Mouse (Mus musculus) frontal cortex, postnatal 14 days (tissue): Measurements from ENCODE around the gene Cpa1.

Source experiments
- DNase-seq, 2 experiments: peaks; one replicate each; pipeline ENCODE4 v3.0.0; 2022; ENCODE audit warnings: low spot score in 2 of 2

Cpa1 gene

DNA sequence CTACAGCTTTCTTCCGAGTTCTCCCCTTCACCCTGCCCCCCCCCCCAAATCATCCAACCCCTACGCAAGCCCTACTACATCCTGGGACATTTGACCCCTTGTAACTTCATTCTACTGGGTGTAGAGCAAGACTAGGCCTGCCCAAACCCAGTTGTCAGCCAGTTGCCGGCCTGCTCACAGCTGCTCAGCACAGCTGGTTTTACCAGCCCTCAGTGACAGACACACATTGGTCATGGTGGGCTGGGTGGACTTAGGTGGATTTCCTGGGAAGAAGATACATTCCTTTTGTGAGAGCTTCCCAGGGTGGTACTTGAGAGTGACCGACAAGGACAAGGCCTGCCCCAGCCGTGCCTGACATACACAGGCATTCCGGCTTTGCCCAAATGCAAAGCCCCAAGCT is 18.0 kb upstream of the Cpa1 start:
- no peak for DNase-seq

DNA sequence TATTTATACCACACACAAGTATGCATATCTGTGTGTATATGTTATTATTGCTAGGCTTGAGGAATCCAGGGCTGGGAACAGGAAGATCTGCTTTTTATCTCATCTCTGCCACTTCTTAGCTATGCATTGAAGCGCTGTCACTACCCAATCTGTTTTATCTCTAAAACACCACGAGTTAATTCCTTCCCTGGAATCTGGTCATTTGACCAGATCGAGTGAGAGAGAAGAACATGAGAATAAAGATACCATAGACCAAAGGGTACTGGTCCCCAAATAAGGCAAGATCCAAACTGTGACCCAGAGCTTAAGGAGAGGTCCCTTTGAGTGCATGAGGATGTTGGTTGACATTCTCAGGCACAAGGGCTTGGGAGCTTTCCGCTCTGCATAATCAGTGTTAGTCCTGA is 17.0 kb upstream of the Cpa1 start:
- DNase-seq, result no peak

DNA sequence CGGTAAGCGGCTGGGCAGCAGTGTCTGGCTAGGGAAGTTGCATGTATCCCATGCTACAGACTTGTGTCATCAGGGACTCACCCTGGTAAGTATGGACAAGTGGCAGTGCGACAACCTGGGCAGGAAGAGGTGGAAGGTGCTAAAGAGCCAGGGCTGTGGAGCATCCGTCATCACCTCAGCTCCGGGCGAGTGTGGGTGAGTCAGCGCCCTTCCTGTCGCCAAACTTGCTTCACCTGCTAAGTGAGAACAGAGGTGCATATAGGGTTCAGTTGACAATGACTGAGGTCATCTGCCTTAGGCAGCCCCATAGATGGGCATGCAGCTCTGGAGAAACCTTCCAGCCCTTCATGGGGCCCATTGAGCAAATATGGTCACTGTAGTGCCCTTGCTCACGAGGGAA is 14.3 kb upstream of the Cpa1 start:
- no peak for DNase-seq

DNA sequence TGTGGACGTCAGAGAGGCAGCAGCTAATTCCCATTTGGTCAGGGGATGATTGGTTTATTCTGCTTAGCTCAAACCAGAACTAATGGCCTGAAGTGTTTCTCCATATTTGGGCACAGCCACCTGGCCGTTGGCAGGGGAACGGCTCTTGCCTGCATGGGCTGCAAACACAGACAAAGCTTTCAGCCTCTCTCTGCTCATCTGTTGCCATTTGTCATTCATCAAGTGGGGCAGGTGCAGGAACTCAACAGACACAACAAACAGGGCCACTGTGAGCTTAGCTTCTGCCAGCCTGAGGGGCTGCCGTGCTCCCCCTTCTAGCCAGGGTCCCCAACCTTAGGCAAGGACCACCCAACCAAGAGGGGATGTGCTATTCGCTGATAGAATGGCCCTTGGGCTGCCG is 10.9 kb upstream of the Cpa1 start:
- no peak for DNase-seq

DNA sequence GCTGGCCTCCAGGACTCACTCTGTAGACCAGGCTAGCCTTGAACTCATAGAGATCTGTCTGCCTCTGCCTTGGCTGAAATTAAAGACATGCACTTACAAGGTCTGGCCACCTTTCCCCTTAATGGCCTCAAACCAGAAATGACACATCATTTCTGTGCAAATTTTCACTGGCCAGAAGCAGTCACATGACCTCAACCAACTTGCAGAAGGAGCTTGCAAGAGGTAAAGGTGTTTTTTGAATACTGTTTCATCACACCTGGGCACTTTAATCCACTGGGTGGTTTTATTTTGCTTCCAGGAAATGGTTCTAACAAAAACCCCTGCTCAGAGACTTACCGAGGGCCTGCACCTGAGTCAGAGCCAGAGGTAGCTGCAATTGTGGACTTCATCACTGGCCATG is 9.0 kb upstream of the Cpa1 start:
- DNase-seq, result no peak

DNA sequence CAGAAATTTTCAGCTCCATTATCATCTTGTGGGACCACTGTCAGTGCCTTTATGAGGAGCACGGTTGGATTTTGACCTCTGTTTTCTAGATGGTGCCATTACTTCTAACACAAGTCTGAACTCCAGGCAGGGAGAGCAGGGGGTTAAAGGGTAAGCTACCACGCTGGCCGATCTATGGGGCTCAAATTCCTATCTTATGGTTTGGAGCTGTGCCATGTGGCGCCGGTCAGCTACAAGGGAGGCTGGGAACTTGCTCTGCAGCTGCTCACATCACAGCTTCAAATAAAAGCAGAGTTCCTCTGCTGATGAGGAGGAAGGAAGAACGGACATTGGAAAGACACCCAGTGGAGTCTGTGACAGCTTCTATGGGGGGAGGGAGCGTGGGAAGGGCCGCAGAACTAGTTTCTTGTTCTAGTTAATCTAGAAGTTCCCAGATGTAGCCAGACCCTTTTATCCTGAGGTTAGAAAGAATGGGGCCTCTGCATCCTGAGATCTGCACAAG is 3.6 kb upstream of the Cpa1 start:
- DNase-seq, result no peak

DNA sequence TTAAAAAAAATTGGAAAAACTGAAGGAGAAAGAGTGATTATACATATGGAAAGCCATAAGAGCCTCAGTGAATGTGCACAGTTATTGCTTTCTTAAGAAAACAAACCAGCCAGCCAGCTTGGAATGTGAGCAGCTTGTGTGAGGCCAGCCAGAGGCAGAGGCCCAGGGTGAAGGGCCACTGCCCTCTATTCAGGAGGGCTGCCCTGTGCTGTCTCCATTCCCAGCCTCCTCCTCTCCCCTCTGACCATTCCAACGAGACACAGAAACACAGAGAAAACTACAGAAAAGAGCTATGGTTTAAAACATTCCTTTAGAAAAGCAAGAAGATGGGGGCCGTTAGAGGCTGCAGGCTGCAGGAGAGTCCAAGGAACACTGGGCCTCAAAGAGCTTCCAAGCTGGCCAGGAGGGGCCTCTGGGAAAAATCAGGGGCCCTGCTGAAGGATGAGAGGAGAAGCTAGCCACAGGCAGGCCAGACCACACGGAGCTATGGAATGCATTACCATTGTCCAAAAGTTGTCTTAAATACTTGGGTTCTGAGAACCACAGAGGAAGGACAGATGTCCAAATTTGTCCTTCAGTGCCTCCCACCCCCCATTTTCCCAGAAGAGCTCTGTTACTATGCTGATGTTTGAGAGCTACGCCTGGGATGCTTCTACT is 2.7 kb upstream of the Cpa1 start:
- DNase-seq, result no peak

DNA sequence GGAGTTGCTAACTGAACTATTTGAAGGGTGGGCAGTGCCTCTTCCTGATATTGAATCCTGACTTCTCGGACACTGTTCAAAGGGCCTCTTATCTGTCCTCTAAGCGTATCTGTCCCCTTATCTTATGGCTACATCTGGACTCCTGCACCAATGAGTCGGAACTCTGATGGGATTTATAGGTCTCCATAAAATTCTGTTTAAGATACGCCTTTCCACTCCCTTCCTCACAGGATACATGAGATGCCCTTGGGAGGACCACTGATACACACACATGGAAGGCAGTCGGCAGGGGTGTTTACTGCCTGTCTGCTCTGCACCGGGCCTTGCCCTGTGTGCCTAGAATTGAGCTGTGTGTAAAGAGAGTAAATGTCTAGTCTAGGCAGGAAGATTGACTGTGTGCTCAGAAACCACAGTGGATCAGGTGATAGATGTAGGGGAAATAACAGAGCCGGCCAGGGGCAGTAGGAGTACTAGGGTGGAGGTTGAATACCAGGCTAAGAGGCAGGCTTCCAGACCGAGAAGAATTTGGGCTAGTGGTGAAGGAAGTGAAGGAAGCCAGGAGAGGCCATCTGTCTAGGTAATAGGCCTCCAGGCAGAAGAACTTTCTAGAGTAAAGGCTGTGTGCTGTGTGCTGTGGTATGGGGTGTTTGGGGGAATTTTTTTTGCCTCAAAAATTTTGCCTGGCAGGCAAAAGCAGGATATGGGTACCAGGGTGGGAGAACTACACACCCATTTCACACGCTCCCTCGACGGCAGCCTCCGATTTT is 4.9 kb downstream of the Cpa1 start:
- no peak for DNase-seq

DNA sequence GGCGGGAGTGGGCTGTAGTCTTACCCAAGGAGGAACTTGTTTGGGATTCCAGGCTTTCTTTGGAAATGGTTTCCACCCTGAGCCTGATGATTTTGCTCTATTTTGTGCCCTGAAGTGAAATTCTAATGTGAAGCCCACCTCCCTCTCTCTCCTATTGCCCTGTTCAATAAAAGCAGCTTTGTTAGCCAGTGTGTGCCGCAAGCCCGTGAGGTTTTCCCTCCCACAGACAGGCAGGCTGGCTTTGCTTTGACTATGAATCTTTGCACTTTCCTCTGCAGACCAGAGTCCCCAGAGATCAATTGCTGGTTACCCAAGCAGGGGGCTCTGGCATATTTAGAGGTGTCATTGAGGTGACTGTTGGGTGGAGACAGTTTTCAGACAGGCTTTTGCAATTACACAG is 5.4 kb downstream of the Cpa1 start:
- DNase-seq, result no peak

DNA sequence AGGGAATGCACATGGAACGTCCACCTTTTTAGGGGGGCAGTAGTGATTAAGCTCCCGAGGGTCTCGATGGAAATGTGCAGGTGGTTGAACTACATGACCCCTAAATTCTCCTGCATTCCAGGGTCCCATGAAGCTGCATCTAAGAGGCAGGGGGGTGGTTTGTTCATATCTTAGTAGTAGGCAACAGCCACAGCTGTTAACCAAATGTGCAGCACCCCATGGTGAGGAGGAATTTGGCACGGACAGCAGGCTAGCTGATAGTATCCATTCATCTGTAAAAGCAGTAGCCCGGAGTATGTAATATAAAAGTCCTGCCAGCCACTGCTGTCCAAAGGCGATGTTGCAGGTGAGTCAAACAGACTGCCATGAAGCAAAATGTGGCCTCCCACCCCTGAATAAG is 6.4 kb downstream of the Cpa1 start:
- no peak for DNase-seq

DNA sequence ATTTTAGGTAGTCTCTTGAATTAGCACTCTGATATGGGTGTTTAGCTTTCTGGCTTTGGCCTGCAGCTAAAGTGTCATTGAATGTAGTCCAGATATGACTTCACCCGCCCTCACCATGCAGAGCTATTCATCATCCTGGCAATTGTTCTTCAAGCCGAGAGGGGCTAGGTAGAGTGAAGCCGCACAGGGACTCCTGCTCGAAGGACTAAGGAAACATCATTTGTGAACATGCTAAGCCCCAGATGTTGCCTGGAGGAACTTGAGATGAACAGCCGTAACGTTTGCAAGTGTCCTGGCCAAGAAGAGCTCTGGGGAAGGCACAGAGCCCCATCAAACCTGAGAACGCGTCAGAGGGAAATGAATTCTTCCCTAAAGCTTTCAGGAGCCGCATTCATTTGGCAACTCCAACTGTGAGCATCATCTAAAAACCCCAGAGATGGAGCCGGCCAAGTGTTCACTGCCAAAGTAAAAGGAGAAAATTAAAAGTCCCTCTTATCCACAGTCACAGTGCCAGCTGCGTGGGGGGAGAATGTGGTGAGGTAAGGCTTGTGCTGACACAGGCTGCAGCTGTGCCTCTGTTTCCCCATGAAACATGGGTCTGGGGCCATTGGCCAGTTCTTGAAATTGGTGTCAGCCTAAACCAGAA is 10.8 kb downstream of the Cpa1 start:
- DNase-seq, result no peak

DNA sequence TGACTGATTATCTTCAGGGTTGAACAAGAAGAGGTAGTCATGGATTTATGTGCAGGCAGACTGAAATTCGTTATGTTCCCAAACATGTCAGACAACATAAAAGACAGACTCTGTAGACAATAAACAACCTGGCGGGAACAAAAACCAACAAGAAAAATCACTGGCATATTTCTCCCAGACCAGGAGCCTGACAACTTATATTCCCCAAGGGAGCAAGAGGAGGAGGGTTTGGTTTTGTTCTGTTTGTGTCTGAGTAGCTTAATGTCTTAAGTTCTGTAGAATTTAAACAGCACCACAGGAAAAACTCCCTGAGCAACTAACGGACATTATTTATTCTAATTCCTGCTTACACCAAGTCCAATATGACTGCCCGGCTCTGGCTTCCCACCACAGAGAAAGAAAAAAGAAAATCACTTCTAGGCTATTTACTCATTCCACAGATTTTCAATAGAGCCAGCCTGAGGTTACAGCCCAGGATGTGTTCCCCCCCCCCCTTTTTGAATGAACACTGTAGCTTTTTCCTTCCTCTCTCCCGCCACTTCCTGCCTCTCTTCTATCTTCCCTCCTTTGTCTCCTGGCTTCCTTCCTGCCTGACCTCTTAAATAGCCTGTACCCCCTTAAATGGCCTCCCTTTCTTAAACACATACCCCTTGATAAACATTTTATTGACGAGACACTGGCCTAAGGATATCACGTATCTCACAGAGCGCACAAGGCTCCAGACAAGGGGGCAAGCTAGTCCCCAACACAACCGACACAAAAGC is 13.6 kb downstream of the Cpa1 start:
- no peak for DNase-seq

DNA sequence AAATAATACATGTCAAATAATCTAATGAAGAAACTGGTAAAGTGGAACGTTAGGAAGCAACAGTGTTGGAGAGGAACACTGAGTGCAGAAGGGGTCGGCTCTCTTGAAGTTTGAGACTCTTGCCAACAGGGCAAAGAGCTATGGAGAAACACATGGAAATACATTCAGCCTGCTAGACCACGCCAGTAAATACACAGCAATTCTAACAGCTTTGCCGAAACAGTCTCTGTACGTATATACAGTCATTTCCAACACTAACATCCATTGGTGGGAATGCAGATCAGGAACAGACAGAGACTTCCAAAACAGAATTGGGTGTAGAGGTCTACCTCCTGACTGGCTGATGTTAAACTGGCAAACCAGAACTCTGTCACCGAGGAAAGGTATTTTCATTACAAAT is 14.5 kb downstream of the Cpa1 start:
- no peak for DNase-seq

DNA sequence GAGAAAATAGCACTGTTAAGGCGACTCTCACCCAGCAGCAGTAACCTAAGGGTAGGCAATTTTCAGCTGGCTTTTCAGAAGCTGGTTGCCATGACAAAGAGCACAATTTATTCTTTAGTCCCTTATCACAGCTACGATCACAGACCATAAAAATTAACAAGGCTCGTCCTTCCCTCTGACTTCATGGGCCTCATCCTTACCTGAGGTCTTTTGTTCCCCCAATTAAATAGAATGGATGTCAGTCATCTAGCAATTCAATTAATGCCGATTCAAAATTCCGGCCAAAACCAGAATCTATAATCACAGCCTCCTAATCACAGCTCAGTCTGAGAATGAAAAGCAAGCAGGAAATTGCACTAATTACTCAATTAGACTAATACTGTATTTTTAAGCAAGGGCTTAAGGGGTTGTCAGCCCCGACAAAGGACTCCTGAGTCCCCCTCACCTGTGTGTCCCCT is 15.4 kb downstream of the Cpa1 start:
- no peak for DNase-seq

DNA sequence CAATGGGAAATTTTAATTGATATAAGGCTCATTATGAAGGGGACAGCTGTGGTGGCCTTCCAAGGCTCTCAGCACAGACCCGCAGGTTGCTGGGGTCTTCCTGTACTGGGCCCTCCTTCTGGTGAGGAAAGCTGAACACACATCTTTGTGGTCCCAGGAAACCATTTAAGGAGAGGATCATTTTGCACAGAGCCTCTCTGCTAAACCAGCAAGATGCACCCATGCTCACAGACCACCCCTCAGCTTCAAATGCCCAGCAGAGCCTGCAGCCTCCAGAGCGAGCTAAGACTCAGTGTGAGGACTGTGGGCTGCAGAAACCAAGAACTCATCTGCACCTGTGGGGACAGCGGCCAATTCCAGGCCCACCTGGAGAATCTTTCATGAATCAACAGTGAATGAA is 15.9 kb downstream of the Cpa1 start:
- no peak for DNase-seq

DNA sequence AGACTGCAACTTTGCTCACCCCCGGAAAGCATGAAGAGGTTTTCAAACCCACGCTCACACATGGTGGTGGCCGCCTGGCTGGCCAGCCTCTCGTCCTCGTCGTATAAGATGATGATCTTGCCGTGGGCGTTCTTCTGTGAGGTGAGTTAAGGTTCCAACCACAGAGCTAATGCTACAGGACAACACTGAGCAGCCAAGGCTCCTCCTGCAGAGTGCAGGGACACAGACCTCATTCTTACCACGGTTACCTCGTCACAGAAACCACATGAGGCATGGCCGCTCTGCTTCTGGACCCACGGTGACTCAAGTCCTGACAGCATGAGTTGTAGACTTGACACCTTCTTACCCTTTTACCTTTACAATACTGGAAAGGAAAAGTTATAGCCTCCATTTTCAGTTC is 18.3 kb downstream of the Cpa1 start:
- no peak for DNase-seq

DNA sequence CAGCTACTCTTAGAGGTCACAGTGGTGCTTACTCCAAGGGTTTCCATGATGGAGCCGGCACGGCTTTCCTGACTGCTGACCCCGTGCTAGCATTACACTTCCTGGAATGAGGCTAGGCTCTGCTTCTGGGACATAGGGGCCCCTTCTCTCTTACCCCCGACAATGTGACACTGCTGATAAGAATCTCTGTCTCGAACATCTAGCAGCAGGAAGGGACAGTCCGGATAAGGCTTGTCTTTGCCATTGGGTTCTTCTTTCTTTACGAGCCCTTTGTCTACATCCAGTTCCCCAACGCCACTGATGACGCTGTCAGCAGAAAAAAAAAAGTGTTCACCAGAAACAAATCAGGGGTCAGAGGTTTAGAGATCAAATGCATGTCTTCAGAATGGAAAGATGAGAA is 19.6 kb downstream of the Cpa1 start:
- no peak for DNase-seq

DNA sequence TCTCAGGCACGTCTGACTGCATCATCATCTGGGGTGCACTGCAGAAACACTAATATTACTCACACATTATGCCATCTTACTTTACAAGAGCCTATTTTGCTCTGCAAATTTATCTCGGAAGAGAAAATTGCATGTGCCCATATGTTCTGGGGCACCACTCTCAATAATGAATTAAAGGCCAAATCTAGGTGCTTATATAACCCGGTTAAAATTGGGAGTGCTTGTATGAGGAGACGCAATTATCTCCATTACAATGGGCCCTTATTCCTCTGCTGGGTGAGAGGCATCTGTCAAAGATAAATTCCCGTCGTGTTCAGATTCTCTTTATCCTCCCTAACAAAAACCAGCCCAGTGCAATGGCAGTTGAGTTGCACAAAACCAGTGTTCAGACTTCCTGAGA is 25.8 kb downstream of the Cpa1 start:
- no peak for DNase-seq

DNA sequence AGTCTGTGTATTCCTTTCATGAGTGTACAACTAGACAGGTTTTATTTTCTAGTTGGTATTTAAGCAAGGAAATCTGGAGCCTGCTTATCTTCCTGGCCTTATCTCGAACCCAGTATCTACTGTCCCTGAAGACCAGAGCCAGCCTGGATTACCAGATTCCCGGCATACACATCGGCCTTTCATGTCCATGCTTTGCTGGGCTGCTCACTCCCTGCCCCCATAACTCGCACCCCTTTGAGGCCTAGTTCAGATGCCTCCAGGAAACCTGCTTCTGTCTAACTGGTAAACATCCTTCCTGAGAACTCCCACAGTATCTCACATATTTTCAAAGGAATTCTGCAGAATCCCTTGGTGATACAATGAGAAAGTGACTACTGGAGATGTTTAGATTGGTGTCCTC is 26.3 kb downstream of the Cpa1 start:
- no peak for DNase-seq

DNA sequence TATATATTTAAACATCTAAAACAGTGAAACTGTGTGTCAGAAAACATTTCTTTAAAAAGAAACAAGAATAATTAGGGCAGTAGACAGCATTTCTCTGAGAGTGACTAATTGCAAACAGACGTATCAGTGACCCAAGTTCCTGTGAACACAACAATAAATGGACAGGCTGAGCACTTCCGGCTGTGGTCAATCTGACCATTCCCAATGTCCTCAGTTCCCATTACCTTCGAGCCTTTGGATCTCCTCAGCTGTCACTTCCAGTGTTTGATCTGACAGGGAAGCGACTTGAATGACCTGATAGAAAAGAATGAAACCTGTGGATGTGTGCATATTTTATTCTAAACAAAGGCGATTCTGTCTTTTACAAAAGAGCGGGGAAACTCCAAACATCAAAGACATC is 27.0 kb downstream of the Cpa1 start:
- DNase-seq, result no peak

DNA sequence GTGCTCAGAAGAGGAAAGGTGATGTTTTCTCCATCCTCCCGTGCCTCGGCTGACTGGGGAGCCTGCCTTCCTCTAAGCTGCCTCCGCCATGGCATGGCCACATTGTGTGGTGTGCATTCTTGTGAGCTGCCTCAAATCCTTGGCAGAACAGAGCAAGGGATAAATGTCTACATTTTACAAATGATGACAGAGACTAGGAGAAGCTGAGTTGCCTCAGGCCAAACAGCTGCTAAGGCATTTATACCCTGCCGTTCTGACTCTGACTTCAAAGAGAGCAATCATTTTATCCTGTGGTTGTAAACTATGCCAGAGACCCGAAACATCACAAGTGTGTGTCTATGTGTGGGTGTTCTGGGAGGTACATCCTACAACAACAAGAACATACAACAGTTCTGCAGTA is 28.6 kb downstream of the Cpa1 start:
- no peak for DNase-seq

DNA sequence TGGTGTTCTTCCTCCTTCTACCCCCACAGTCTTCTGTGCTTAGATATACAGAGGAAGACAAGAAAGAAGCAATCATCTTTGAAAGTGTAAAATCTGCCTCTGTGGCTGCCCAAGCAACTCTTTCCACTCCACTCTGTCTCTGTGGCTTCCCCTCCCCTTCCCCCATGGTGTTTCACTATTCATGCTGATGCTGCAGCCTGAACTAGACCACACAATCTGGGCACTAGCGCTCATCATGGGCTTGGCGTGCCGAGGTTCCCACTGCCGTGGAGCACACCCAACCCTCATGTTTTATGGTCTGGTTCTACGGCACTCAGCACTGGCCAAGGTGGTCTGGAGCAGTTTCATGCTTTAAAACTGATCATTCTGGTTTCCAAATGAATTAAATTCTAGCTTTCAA is 32.7 kb downstream of the Cpa1 start:
- no peak for DNase-seq
